Mouse (Mus musculus) E14TG2a.4 (cell line): Measurements from ENCODE around the gene Methig1.
"Not testable (repeated sequence)": the region's sequence is repeated elsewhere in the genome, so short reads cannot be mapped to it uniquely, and the experiment has no call there.

Experiments
- H3K27me3 ChIP-seq: 2 replicates; pipeline ENCODE4 v1.6.1; 2014; ENCODE audit warnings: low read length, control low read depth; ENCODE audit not compliant: insufficient read depth
- H3K36me3 ChIP-seq: 2 replicates; pipeline ENCODE4 v1.6.1; 2014; ENCODE audit warnings: low read length, control low read depth; ENCODE audit not compliant: insufficient read depth
- H3K4me1 ChIP-seq: replicated peaks from 2 replicates; pipeline ENCODE4 v1.6.1; 2014; ENCODE audit warnings: low read depth, low read length, control low read depth
- H3K4me3 ChIP-seq: replicated peaks from 2 replicates; pipeline ENCODE4 v1.5.1; 2014; ENCODE audit warnings: mild to moderate bottlenecking, low read length
- H3K9me3 ChIP-seq: 2 replicates; pipeline ENCODE4 v1.6.1; 2014; ENCODE audit warnings: low read length, control low read depth
- CTCF ChIP-seq: conservative IDR thresholded peaks from 2 replicates; pipeline ENCODE4 v1.5.1; 2014; ENCODE audit warnings: low read length
- NANOG ChIP-seq: IDR thresholded peaks from 2 replicates; pipeline ENCODE4 v1.6.1; 2014; ENCODE audit warnings: borderline replicate concordance, low read length, mixed read lengths
- POU5F1 ChIP-seq: IDR thresholded peaks from 2 replicates; pipeline ENCODE4 v1.6.1; 2014; ENCODE audit warnings: low read length, borderline replicate concordance

Methig1 gene

DNA sequence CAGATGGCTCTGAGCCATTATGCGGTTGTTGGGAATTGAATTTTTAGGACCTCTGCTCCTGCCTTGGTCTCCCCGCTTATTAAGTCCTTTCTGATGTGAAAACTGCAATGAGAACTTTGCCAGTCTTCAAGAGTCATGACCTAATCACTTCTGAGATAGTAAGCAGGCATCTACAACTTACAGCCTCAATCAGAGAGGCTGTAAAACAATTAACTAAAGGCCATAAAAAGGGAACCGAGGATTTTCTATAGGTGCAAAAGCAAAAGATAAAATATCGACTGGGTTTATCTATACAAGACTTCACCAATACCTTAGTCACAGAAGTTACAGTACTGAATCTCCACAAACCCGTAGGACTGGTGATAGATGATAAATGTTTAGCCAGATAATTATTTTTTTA is 2.9 kb downstream of the Methig1 start:
- TF ChIP-seq POU5F1 (no peak), CTCF (no peak)
- Histone ChIP-seq H3K4me3 (no peak overlapping the region), H3K36me3 (no peaks in the 10 kb centered on the region), H3K27me3 (peaks cover 3% of the 10 kb centered on the region; the same call in 1 of the 2 replicates), H3K4me1 (no peaks in the 10 kb centered on the region; the same call in 1 of the 2 replicates), H3K9me3 (no peaks in the 10 kb centered on the region; the same call in 1 of the 2 replicates)

DNA sequence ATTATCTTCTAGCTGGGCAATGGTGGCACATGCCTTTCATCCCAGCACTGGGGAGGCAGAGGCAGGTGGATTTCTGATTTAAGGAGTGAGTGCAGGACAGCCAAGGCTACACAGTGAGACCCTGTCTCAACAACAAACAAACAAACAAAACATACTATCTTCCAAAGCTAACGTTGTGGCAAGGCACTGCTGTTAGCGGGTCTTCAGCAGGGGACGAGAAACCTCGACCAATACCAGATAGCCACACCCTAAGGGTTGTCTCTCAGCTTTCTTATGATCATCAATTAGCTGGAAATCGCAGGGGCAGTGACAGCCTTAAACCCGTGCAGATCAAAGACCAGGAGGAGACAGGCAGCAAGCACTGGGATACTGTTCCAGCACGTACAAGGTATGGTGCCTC is 11.3 kb downstream of the Methig1 start, which contains the start of gene Higd1c:
Gene Higd1c (plus strand): TSS at position 301 of the 400 bp plus-strand sequence.
- no peaks in the 10 kb centered on the region for H3K27me3 ChIP-seq
- no peaks in the 10 kb centered on the region for H3K9me3 ChIP-seq
- no peak for TF ChIP-seq POU5F1
- no peak for TF ChIP-seq NANOG
- TF ChIP-seq CTCF, result no peak
- H3K36me3 ChIP-seq, result no peaks in the 10 kb centered on the region
- no peaks in the 10 kb centered on the region for H3K4me1 ChIP-seq
- no peak within 1 kb of the TSS for H3K4me3 ChIP-seq

DNA sequence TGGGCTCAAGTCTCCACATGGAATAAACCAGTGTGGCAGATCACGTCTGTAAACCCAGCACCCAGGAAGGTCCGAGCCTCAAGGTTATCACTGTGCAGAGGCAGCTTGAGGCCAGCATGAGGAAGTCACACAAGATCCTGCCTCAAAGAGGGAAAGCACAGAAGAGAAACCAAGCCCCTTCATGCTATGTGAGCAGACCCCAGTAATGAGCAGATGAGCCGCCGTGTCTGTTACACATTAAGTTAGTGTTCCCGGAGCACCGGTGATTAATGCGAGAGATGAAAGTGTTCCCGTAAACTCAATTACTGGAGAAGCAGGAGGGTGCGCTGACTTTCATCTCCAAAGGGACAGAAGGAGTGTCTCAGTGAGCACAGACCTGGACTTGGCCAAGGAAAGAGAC is 13.0 kb downstream of the Methig1 start:
- not testable (repeated sequence) for H3K27me3 ChIP-seq, H3K4me3 ChIP-seq, H3K4me1 ChIP-seq, H3K36me3 ChIP-seq, H3K9me3 ChIP-seq

DNA sequence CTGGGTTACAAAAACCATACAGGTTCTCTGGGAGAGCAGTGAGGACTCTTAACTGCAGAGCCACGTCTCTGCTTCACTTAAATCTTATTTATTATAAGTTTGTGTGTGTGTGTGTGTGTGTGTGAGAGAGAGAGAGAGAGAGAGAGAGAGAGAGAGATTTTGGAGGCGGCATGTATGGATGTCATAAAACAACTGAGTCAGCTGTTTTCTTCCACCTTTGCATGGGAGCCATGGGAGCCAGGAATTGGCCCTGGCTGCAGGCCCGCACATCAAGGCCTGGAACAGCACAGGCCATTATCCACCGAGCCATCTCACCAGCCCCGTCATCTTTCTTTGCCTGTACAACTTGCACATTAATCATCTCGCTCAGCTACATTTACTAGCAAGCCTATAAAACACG is 14.2 kb downstream of the Methig1 start:
- H3K4me1 ChIP-seq, result no peaks in the 10 kb centered on the region
- no peaks in the 10 kb centered on the region for H3K36me3 ChIP-seq
- TF ChIP-seq CTCF (no peak), POU5F1 (no peak), NANOG (no peak)
- no peak overlapping the region for H3K4me3 ChIP-seq
- peaks cover 4% of the 10 kb centered on the region; the same call in 1 of the 2 replicates for H3K27me3 ChIP-seq
- no peaks in the 10 kb centered on the region for H3K9me3 ChIP-seq

DNA sequence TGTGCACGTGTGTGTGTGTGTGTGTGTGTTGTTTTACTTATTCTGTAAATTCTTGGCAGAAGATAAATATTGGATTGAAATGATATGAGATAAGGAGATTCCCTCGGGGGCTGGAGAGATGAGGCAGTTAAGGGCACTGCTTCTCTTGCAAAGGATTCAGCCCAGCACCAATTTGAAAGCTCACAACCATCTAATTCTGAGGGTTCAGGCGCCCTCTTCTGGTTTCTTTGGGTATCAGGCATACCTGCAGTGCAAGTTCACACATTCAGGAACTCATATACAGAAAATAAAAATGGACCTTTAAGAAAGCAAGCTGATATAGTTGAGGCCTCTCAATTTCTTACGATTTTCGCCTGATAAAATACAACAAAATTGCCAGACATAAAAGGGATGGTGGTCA is 22.1 kb downstream of the Methig1 start:
- TF ChIP-seq NANOG (no peak), CTCF (peak; percentile 87), POU5F1 (no peak)
- Histone ChIP-seq H3K27me3 (peaks cover 5% of the 10 kb centered on the region; the same call in 1 of the 2 replicates), H3K36me3 (no peaks in the 10 kb centered on the region), H3K9me3 (no peaks in the 10 kb centered on the region), H3K4me3 (no peak overlapping the region), H3K4me1 (0 out of 2 replicates have a peak, but pooled peaks cover 4% of the 10 kb centered on the region)

DNA sequence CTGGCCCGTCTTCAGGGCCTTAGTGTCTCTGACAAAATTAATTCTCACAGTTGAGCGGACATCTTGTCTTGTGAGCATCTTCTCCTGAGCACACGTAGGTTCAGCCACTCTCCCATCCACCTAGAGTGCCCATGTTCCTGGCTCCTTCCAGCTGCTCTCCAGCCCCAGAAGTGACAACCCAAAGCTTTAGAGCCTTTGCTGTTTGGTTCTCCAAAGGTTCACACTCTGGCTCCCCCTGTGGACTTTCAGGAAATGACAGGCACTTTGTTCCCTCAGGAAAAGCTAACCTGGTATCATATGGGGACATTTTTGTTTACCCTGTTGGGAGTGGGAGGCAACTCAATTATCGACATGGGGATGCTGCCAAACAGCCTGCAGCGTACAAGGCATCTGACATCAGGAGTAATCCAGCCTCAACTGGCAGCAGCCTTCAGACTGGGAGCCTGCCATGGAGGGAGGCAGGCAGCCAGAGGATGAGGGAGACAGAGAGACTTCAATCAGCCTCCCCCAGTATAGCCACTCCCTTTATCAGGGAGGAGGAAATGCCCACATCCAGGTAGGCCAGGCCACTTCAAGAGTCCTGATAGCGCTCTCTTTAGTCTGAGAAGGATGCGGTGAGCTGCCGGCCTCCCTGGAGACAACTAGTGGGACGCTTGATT is 25.0 kb downstream of the Methig1 start:
- H3K36me3 ChIP-seq, H3K27me3 ChIP-seq, H3K4me3 ChIP-seq, H3K4me1 ChIP-seq, H3K9me3 ChIP-seq: not testable (repeated sequence)
- TF ChIP-seq CTCF, result 0 out of 2 replicates have a peak, but pooled peaks have one; percentile 17

DNA sequence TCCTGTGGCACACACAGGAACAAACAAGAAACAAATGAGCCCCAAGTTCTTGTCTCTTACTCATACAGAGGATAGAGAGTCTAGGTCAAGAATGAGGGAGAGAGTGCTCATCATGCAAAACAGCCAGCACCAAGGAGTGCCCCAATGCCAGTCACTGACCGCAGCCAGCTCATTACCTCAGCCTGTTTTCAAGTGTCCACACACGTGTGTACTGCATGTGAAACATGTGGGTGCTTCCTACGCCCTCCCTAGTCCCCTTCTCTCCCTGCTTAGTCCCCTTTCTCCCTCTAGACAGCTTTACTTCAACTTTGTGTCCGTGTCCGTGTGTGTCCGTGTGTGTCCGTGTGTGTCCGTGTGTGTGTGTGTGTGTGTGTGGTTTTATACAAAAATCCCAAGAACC is 26.7 kb downstream of the Methig1 start:
- Histone ChIP-seq H3K27me3 (0 out of 2 replicates have a peak, but pooled peaks cover 5% of the 10 kb centered on the region), H3K4me1 (0 out of 2 replicates have a peak, but pooled peaks cover 3% of the 10 kb centered on the region), H3K9me3 (no peaks in the 10 kb centered on the region), H3K36me3 (no peaks in the 10 kb centered on the region), H3K4me3 (no peak overlapping the region)
- no peak for TF ChIP-seq NANOG
- TF ChIP-seq POU5F1, result no peak

DNA sequence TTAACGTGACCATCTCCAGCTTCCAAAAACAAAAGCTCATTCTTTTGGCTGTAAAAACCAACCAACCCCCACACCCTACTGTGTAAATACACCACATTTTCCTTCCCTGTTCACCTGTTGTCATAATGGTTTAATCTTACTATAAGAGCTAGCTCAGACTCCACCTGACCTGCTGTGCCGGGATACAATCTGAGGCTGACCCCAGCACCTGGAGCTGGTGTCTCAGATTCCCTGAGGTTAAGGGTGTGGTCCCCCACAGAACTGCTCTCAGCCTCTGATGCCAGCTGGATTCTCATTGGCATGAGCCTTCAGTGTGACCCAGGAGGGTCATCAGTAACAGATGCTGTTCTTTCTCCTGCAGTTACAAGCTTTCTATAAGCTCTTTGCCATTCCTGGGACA is 27.2 kb downstream of the Methig1 start:
- Histone ChIP-seq H3K4me1 (no peaks in the 10 kb centered on the region), H3K9me3 (no peaks in the 10 kb centered on the region), H3K27me3 (0 out of 2 replicates have a peak, but pooled peaks cover 5% of the 10 kb centered on the region), H3K36me3 (no peaks in the 10 kb centered on the region), H3K4me3 (no peak overlapping the region)
- TF ChIP-seq POU5F1 (no peak), NANOG (no peak)

DNA sequence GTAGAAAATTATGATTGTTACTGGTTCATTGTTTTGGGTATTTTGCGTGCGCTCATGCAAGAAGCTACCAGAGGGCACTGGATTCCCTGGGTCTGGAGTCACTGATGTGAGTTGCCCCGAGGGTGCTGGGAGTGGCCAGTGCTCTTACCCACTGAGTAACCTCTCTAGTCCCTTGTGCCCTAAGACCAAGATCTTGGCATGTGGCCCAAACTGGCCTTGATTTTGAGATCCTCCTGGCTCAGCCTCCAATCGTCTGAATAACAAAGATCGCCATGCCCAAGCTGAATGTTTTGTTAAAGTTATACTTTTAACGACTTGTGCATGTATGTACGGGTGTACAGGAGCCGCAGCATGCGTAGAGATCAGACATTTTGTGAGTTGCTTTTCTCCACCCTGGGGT is 32.8 kb downstream of the Methig1 start:
- H3K4me3 ChIP-seq, result no peak overlapping the region
- H3K4me1 ChIP-seq, result no peaks in the 10 kb centered on the region
- H3K36me3 ChIP-seq, result no peaks in the 10 kb centered on the region
- H3K27me3 ChIP-seq, result no peaks in the 10 kb centered on the region
- no peaks in the 10 kb centered on the region for H3K9me3 ChIP-seq
- TF ChIP-seq NANOG (no peak), CTCF (no peak), POU5F1 (no peak)
